Mouse (Mus musculus) T-helper 17 cell (primary cell): ENCODE data around the gene Zbtb45.

Experiments
- in situ Hi-C, 2 experiments: fragments of 300-600 bp; cut with MboI, MseI; formaldehyde crosslinking; loops; 1 replicate in 1 of 2; 2 replicates in 1 of 2; pipeline ENCODE4 v1.15.1; 2025; ENCODE audit warnings: high pct_unique_total_duplicates in 2 of 2

Zbtb45 gene

DNA sequence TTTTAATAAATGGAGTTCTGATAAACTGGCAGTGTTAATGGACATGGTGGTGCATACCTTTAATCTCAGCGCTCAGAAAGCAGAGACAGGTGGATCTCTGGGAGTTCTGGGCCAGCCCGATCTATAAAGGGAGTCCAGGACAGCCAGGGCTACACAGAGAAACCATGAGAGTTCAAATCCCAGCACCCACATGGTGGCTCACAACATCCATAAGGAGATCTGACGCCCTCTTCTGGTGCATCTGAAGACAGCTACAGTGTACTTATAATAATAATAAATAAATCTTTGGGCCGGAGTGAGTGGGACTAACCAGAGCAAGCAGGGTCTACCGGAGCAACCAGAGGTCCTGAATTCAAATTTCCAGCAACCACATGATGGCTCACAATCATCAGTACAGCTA lies 6.5 kb downstream of the Zbtb45 start:
- in situ Hi-C loops, result no loop called here

DNA sequence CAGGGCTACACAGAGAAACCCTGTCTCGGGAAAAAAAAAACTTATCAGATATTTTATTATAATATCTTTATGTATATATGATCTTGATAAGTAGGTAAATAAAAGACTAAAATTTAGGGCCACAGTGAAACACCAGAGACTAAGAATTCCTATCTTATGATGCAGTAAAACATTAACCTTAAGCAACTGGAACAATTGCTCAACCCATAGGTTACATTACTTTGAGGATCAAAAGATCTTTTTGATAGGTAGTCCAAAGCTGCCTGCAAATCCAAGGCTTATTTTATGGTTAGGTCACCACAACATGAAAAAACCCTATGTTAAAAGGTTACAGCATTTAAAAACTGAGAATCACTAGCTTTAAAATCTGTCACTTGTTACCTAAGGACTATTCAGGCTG lies 8.2 kb downstream of the Zbtb45 start:
- in situ Hi-C loops, result no loop called here

- in situ Hi-C loops, result no loop called here
Observed at GRCm38 (mm10) chr7:12998851-12999250, 11.0 kb downstream of the Zbtb45 start, which contains the start of gene Trim28. TSS of gene Trim28 (plus strand) at chr7:12999114.

- in situ Hi-C loops, result no loop called here
Observed at GRCm38 (mm10) chr7:12998053-12998452, 11.8 kb downstream of the Zbtb45 start, which contains the start of gene Slc27a5. TSS of gene Slc27a5 (minus strand) at chr7:12998192.

DNA sequence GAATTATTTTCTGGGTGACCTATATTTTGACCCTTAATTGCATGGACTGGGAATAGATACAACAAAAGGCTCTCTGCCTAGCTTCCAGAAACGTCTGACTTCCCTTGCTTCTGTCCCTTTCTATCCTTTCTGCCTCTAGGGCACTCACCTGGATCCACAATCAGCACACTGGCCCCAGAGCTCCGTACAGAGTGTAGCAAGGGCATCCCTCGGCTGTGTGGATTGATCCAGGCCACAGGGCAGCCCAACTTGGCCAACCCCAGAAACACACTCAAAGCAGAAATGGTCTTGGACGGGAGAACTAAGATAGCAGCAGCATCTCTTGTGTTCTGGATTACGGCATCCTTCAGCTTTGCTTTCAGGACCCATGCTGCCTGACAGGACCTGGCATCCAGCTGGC lies 12.6 kb downstream of the Zbtb45 start:
- in situ Hi-C loops, result no loop called here

GRCm38 (mm10) chr7:12995862-12996261 lies 14.0 kb downstream of the Zbtb45 start:
- in situ Hi-C loops, result no loop called here

DNA sequence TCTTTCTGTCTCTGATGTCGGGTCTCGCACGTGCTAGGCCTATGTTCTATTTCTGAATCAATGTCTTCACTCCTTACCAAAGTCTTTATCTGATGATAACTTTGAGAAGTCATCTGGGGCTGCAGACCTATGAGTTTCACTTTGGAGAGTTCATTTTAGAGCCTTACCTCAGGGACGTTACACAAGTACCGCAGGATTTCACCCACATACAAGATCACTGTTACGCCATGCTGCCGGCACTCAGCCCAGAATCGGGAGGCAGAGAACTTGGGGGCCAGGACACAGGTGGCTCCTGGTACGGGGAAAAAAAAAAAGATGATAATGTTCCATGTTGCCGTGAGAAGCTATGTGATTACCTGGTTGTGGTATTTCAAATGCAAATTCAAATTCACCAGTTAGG lies 16.7 kb downstream of the Zbtb45 start:
- in situ Hi-C loops, result no loop called here

DNA sequence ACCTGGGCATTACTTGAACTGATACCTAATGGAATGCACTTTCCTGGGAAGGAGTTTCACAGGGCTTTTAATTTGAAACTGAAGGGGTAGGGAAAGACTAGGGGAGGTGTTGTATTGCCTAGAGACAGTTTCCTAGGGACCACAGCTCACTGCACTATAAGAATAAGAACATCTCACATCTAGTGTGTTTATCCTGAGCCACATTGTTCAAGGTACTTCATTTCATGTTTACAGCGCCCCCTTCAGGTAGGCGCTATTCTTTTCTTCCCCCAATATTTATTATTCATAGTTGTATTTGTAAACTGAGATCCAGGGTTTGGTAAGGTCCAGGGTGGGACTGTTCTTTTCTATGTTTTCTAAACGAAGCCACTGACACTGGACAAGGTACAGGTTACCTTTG lies 17.6 kb downstream of the Zbtb45 start:
- in situ Hi-C loops, result no loop called here

DNA sequence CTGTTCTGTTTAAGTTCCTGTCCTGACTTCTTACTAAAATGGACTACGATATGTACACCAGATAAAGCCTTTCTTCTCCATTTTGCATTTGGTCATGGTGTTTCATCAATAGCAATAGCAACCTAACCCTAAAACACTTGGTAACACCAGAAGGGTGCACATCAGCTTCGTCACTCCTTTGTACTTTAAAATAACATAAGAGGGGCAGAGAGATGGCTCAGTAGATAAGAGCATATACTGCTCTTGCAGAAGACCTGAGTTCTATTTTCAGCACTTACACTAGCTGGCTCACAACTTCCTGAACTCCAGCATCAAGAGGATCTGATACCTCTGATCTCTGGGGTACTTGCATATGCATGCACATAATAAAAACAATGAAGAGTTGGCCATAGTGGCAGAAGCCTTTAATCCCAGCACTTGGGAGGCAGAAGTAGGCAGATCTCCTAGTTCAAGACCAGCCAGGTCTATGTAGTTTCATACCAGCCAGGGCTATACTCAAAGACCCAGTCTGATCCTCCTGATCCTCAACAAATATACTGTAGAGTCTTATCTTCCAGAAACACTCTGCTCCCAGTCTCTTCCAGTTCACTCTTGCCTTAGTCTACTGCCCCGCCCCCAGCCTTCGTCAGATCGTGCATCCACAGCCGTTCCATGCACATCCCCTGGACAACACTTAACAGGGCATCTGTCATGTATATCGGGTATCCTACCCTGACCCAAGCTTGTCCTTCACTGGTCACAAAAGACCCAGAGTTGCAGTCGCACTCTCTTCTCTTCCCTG lies 22.2 kb downstream of the Zbtb45 start:
- in situ Hi-C loops, result no loop called here

DNA sequence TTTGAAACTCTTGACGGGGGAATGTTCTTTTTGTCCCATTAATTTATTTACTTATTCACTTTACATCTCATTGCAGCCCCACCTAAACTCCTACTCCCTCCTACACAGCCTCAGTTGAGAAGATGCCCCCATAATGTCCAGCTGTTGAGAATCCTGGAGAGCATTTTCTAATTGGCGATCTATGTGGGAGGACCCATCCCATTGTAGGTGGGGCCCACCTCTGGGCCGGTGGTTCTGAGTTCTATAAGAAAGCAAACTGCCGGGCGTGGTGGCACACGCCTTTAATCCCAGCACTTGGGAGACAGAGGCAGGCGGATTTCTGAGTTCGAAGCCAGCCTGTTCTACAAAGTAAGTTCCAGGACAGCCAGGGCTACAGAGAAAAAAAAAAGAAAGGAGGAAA lies 22.9 kb downstream of the Zbtb45 start:
- in situ Hi-C loops, result no loop called here

DNA sequence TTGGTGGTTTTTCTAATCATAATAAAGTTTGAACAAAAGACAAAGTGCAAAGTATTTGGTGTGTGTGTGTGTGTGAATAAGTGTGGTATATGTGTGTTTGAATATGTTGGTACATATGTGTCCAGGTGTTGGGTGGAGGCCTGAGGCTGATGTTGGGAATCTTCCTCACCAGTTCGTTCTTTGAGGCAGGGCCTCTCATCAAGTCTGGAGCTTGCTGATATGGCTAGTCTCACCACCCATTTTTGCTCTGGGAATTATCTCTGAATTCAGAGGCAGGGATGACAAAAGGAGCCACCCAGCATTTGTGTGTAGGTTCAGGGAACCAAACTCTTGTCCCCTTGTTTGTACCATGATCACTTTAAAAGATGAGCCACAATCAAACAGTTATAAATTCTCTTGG lies 24.1 kb downstream of the Zbtb45 start:
- in situ Hi-C loops, result no loop called here

GRCm38 (mm10) chr7:12980291-12980690 lies 29.5 kb downstream of the Zbtb45 start:
- in situ Hi-C loops, result no loop called here

DNA sequence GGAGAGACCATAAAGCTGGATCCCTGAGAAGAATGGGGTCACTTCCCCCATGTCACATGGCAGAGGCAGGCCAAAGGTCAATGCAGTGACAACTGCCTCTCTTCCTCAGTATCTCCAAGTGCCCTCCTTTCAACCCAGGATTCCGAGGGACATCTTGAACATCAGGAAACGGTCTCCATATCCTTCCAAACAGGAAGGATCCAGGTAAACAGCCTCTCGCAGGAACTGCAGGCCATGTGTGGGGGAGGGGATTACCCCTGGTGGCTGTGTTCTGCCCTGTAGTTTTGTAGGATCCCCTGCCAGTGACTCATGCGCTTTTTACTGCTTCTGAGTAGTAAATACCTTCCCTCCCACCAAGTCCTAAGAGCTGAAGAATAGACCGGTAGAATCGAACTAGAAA lies 30.1 kb downstream of the Zbtb45 start:
- in situ Hi-C loops, result no loop called here

GRCm38 (mm10) chr7:12978931-12979722 lies 30.7 kb downstream of the Zbtb45 start:
- in situ Hi-C loops, result no loop called here

DNA sequence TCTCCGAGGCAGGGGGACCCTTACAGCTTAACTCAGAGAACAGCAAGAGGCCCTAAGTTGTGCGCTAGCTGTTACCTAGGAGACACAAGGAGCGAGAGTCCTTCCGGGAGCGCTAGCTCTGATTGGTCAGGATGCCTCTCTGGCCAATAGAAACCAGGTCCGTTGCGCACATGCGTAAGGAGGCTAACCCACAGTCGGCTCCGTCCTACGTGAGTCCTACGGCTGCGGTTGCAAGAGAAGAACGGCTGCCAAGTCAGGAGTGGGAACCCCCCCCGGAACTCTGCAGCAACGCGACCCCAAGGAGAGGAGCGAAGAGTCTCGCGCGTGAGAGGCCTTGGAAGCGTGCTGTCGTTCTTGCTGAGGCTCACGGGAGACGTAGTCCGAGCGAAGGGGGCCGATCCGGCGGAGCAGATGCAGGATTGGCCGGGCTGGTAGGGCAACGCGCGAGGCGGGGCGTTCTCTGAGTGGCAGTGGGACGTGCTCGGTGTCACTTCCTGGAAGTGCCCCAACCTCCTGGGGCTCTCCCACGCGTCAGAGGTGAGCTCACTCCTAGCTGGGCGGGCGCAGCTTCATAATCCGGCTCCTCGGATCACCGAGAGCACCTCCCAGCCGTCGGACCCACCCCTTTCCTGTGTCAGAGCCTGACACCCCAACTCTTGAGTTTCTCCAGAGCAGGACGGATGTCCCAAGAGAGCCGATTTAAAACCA lies 32.0 kb downstream of the Zbtb45 start, which contains the start of gene Zfp446:
Zfp446 (plus strand) TSS at position 167 of the 708 bp plus-strand sequence.
- in situ Hi-C loops, result no loop called here

DNA sequence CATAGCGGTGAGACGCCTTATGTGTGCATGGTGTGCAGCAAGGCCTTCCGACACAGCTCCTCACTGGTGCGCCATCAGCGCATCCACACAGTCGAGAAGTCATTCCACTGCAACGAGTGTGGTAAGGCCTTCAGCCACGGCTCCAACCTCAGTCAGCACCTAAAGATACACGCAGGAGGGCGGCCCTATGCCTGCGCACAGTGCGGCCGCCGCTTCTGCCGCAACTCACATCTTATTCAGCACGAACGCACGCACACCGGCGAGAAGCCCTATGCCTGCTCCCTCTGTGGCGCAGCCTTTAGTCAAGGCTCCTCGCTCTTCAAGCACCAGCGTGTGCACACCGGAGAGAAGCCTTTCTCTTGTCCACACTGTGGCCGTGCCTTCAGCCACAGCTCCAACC lies 38.9 kb downstream of the Zbtb45 start:
- in situ Hi-C loops, result no loop called here

DNA sequence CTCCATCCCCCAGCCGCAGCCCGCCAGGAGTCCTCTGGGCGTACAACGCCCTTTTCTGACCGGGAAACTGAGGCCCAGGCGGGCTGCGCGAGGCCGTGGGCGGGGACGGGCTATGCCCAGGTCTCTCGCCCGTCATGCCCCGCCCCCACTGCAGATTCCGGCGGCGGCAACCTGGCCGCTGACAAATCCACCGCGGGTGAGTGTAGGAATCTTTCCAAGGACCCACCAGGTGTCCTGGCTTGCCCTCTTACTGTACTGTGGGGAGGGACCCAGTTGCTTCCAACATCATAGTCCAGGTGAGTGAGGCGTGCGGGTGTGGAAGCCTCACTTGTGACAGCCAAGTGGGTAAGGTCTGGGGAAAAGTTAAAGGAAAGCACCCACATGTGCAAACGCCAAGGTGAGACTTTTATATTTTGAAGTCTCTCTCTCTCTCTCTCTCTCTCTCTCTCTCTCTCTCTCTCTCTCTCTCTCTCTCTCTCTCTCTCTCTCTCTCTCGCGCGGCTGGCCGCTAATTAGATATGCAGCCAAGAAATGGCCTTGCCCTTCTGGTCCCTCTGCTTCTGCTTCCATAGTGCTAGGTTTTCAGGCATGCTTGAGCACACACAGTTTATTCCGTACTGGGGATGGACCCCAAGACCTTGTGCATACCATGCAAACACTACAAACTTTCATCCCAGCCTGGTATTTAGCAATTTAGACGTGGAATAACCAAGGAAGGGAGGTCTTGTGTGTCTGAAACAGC lies 43.6 kb downstream of the Zbtb45 start:
- in situ Hi-C loops, result no loop called here

DNA sequence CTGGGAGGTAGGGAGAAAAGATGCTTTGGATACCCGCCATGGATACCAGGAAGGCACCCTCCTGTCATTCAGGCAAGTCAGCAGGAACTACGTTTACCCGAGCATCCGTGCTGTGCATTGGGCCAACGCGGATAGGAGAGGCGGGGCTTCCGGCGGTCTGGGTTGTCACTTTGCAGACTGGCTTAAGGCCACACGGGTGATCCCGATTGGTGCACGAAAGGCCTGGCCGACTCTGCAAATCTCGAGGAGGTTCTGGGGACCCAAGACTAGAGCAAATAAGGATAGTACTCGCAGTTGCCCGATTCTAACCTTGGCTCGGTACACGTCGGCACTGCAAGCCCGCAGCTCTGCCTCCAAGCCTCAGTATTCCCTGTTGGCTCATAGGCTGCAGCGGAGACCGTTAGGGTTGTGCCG lies 44.1 kb downstream of the Zbtb45 start, which contains the start of gene Zfp324:
Zfp324 (plus strand) TSS at position 161 of the 414 bp plus-strand sequence.
- in situ Hi-C loops, result no loop called here

GRCm38 (mm10) chr7:12961511-12962141 lies 48.2 kb downstream of the Zbtb45 start:
- in situ Hi-C loops, result no loop called here

DNA sequence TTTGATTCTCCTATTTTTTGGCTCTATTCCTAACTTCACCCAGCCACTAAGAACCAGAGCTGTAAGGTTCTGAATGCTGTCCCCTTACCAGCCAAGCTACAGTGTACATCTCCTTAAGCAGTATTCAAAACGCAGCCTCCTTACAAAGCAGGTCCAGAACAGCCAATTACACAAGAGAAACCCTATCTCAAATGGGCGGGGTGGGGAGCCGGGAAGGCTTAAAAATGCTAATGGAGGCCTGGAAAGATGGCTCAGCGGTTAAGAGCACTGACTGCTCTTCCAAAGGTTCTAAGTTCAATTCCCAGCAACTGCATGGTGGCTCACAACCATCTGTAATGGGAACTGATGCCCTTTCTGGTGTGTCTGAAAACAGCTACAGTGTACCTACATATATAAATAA lies 50.1 kb downstream of the Zbtb45 start:
- in situ Hi-C loops, result no loop called here

- in situ Hi-C loops, result no loop called here
Observed at GRCm38 (mm10) chr7:12958948-12959347, 50.9 kb downstream of the Zbtb45 start.
